Mouse (Mus musculus): Measurements from ENCODE around the gene Galnt9. TPM values are rescaled to one million over a fixed set of nuclear protein-coding genes. Genes with fewer than 3 reads are reported as not detected.

Galnt9 gene
- total RNA-seq, 1 experiment from 2014 or later, result not detected

GRCm38 (mm10) chr5:110635951-110636707 is 92.0 kb downstream of the Galnt9 start:
- peak; percentile 27 for DNase-seq

- DNase-seq, result no peak
Observed at GRCm38 (mm10) chr5:110638306-110639074, 94.3 kb downstream of the Galnt9 start.

- peak; percentile 78 for DNase-seq
Observed at GRCm38 (mm10) chr5:110639459-110639858, 95.3 kb downstream of the Galnt9 start.

GRCm38 (mm10) chr5:110646377-110646776 is 102.2 kb downstream of the Galnt9 start:
- DNase-seq, result no peak

- DNase-seq, result peak; percentile 97
Observed at GRCm38 (mm10) chr5:110652719-110653648, 108.8 kb downstream of the Galnt9 start, which contains the start of the genes Noc4l and Ddx51. Gene Noc4l (minus strand): TSS chr5:110653417. Gene Ddx51 (plus strand): TSS chr5:110653451.

- DNase-seq, result no peak
Observed at GRCm38 (mm10) chr5:110653686-110654085, 109.5 kb downstream of the Galnt9 start.

- no peak for DNase-seq
Observed at GRCm38 (mm10) chr5:110659682-110660081, 115.5 kb downstream of the Galnt9 start.

- no peak for DNase-seq
Observed at GRCm38 (mm10) chr5:110664041-110664440, 119.9 kb downstream of the Galnt9 start.

GRCm38 (mm10) chr5:110664750-110665269 is 120.7 kb downstream of the Galnt9 start:
- DNase-seq, result no peak

GRCm38 (mm10) chr5:110665486-110666121 is 121.4 kb downstream of the Galnt9 start:
- no peak for DNase-seq

Small RNAs within 50 kb of the gene (microRNA-seq; reads per million reads assigned to microRNA genes)
- gene Mir7026, result 1.3 to 1.9 reads per million in 2 experiments

Other genes starting within 250 kb of the Galnt9 start
- 0.48 and 1.2 TPM in 2 replicates for gene P2rx2, start 201.1 kb upstream of the Galnt9 start, total RNA-seq (2021)
- not detected in 2 replicates for gene Lrcol1, start 199.6 kb upstream of the Galnt9 start, total RNA-seq (2021)
- gene Fbrsl1, start 95.9 kb upstream of the Galnt9 start, total RNA-seq (2021), result 74.4 and 78.0 TPM in 2 replicates
- gene Noc4l, start 109.1 kb downstream of the Galnt9 start, total RNA-seq (2021), result 24.7 and 26.3 TPM in 2 replicates
- 15.7 and 23.6 TPM in 2 replicates for gene Ddx51, start 109.1 kb downstream of the Galnt9 start, total RNA-seq (2021)
- gene Ep400, start 226.4 kb downstream of the Galnt9 start, total RNA-seq (2021), result 84.7 and 85.3 TPM in 2 replicates
- 38.5 and 45.8 TPM in 2 replicates for gene Pus1, start 236.3 kb downstream of the Galnt9 start, total RNA-seq (2021)

Measured in adrenal gland, postnatal 14 days (tissue).